Mouse (Mus musculus) liver, embryonic 15.5 days (tissue): Measurements from ENCODE around the gene Asic3. TPM values are rescaled to one million over a fixed set of nuclear protein-coding genes. Genes with fewer than 3 reads are reported as not detected.
A peak's percentile ranks its signal among the peaks of the same experiment; 100 is the strongest.

Source experiments
- ATAC-seq: fragments of 200-750 bp; cut with Nextera tagmentation; 2 replicates; pipeline ENCODE4 v1.8.0; 2017; ENCODE audit warnings: moderate number of reproducible peaks, mild to moderate bottlenecking, moderate library complexity; ENCODE audit not compliant: insufficient read depth
- H3K27ac ChIP-seq: fragments of 300-500 bp; sonication (generic); replicated peaks from 2 replicates; pipeline ENCODE4 v1.5.1; 2015; ENCODE audit warnings: mild to moderate bottlenecking, inconsistent platforms
- H3K27me3 ChIP-seq: fragments of 300-500 bp; sonication (generic); 2 replicates; pipeline ENCODE4 v1.6.1; 2015; ENCODE audit warnings: mild to moderate bottlenecking, inconsistent platforms
- H3K36me3 ChIP-seq: fragments of 300-500 bp; sonication (generic); replicated peaks from 2 replicates; pipeline ENCODE4 v1.6.1; 2015; ENCODE audit warnings: moderate library complexity, mild to moderate bottlenecking, inconsistent platforms
- H3K4me1 ChIP-seq: fragments of 300-500 bp; sonication (generic); replicated peaks from 2 replicates; pipeline ENCODE4 v1.6.1; 2015; ENCODE audit warnings: inconsistent platforms
- H3K4me2 ChIP-seq: fragments of 300-500 bp; sonication (generic); 2 replicates; pipeline ENCODE4 v1.6.1; 2015; ENCODE audit warnings: moderate library complexity, mild to moderate bottlenecking, inconsistent platforms
- H3K4me3 ChIP-seq: fragments of 300-500 bp; sonication (generic); replicated peaks from 2 replicates; pipeline ENCODE4 v1.5.1; 2015; ENCODE audit warnings: mild to moderate bottlenecking, inconsistent platforms
- H3K9ac ChIP-seq: fragments of 300-500 bp; sonication (generic); 2 replicates; pipeline ENCODE4 v1.6.1; 2015; ENCODE audit warnings: moderate library complexity, mild to moderate bottlenecking, inconsistent platforms
- H3K9me3 ChIP-seq: fragments of 300-500 bp; sonication (generic); replicated peaks from 2 replicates; pipeline ENCODE4 v1.6.1; 2016; ENCODE audit warnings: inconsistent platforms
- WGBS: fragments of 180-500 bp; shearing (Covaris S2); methylation state at CpG from one replicate; pipeline ENCODE4 v1.1.7; 2015; ENCODE audit warnings: mixed read lengths; ENCODE audit not compliant: insufficient replicate concordance; 5-methylcytosine and 5-hydroxymethylcytosine counted together
- polyA plus RNA-seq: library from polyadenylated mRNA; unstranded; fragments of >200 nt; fragmentation: Nextera tagmentation; extraction: Ambion mirVana; gene quantifications from 2 replicates; pipeline ENCODE4 v1.2.1, GENCODE M21; 2015

Asic3 gene
- polyA plus RNA-seq, 1 experiment from 2014 or later: not detected

DNA sequence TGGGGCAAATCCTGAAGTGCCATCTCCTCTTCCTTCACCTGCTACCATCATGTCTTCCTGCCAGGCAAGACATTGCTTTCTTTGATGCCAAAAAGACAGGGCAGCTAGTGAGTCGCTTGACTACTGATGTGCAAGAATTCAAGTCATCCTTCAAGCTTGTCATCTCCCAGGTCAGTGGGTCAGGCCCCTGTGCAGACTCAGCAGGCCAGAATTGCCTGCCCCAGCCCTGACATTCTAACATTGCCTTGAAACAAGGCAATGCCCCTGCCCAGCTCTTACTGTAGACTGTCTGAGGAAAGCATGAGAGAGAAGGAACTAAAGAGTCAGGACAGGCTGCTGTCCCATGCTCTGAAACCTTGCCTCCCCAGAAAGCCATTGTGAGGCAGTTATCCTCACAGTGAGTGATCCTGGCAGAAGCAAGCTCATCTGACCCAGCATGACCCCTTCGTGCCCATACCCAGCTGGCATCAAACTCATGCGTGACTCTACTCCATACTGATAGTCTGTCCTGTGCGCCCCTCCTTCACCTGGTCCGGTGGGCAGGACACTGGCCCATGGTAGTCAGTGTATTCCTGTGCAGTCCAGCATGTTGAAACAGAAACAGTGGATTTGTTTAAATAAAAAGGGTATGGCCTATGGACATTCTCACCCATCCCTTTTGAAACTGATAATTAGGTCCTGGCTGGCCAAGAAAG lies 12.1 kb upstream of the Asic3 start:
- Histone ChIP-seq H3K27ac (no peak overlapping the region), H3K4me2 (no peak overlapping the region), H3K4me1 (peaks cover 16% of the 10 kb centered on the region), H3K27me3 (no peaks in the 10 kb centered on the region), H3K9ac (no peak overlapping the region), H3K36me3 (peaks cover 16% of the 10 kb centered on the region), H3K4me3 (no peak overlapping the region), H3K9me3 (no peaks in the 10 kb centered on the region)
- ATAC-seq: no peak
- 82% methylated on average over 5 of the region's 5 CpGs for WGBS

DNA sequence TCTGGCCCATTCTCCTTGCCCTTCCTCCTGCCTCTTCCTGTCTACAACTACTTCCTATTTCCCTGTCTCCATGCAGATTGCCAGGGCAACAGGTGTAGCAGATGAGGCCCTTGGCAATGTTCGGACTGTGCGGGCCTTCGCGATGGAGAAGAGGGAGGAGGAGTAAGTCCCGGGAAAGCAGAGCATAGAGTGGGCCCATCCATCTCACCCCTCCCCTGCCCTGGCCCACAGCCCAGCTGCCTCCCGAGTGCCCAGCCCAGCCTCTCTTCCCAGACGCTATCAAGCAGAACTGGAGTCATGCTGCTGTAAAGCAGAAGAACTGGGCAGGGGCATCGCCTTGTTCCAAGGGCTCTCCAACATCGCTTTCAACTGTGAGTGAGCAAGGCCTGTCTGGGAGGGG lies 11.2 kb upstream of the Asic3 start:
- ATAC-seq: no peak
- Histone ChIP-seq H3K4me2 (no peak overlapping the region), H3K27me3 (no peaks in the 10 kb centered on the region), H3K27ac (no peak overlapping the region), H3K9ac (no peak overlapping the region), H3K9me3 (no peaks in the 10 kb centered on the region), H3K36me3 (peaks cover 16% of the 10 kb centered on the region), H3K4me3 (no peak overlapping the region), H3K4me1 (peaks cover 16% of the 10 kb centered on the region)
- 74% methylated on average over 9 of the region's 9 CpGs for WGBS

DNA sequence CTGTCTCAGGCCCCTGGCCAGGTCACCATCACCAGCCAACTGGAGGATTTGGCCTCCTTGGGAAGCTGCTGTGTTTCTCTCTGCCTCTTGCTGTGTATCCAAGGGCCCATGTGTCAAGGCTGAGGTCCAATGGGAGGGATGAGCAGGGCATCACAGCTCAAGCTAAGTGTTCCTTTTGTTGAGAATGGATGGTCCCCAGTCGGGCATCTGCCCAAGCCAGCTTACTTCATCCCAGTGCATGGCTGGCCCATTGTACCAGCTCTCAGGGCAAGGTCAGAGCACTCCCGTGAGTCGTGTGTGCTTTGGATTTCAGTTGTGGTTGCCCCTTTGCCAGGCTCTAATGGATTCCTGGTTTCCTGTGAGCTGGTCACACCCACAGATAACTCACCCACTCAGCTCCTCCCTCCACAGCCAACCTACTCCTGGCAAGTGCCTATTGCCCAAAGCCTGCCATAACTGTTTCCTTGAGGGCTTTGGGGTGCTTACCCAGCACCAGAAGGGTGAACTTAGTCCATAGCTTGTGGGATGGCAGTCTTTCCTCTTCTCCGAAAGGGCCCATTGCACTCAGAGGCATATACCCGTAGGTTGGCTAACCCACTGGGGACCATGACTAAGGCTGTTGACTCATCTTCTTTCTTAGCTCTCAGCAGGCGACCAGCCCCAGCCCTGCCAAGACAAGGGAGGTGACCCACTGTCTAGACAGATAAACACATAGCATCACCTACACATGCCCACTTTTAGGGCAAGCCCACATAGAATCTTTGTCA lies 8.4 kb upstream of the Asic3 start:
- Histone ChIP-seq H3K4me3 (no peak overlapping the region), H3K9me3 (no peaks in the 10 kb centered on the region), H3K36me3 (peaks cover 16% of the 10 kb centered on the region), H3K9ac (no peak overlapping the region), H3K27ac (no peak overlapping the region), H3K4me2 (no peak overlapping the region), H3K27me3 (no peaks in the 10 kb centered on the region), H3K4me1 (peaks cover 16% of the 10 kb centered on the region)
- 55% methylated on average over 6 of the region's 6 CpGs for WGBS
- no peak for ATAC-seq

DNA sequence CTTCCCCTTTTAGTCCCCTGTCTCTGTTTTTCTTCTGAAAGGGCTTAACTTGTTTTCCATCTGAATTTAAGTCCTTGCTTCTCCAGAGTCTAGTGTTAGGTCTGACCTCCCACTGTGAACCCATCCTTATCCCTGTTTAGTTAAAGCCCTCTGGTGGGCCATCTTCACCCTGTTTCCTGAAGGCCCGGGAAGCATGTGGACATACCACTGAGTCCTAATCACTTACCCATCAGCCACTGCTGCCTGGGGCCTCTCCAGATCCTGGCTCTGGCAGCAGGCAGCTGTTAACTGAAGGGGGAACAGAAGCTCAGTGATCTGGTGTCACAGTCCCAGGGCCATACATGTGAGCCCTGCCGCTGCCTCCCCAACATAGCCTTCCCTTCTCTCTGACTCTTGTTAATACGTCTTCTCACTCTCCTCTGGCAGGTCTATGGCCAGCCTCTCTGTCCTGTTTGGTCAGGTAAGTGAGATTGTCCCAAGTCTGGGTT lies 7.8 kb upstream of the Asic3 start:
- H3K4me2 ChIP-seq: no peak overlapping the region
- no peaks in the 10 kb centered on the region for H3K9me3 ChIP-seq
- no peak for ATAC-seq
- H3K27me3 ChIP-seq: no peaks in the 10 kb centered on the region
- no peak overlapping the region for H3K27ac ChIP-seq
- peaks cover 16% of the 10 kb centered on the region for H3K36me3 ChIP-seq
- H3K4me1 ChIP-seq: peaks cover 16% of the 10 kb centered on the region
- no peak overlapping the region for H3K9ac ChIP-seq
- WGBS: 60% methylated on average over 3 of the region's 3 CpGs
- no peak overlapping the region for H3K4me3 ChIP-seq

DNA sequence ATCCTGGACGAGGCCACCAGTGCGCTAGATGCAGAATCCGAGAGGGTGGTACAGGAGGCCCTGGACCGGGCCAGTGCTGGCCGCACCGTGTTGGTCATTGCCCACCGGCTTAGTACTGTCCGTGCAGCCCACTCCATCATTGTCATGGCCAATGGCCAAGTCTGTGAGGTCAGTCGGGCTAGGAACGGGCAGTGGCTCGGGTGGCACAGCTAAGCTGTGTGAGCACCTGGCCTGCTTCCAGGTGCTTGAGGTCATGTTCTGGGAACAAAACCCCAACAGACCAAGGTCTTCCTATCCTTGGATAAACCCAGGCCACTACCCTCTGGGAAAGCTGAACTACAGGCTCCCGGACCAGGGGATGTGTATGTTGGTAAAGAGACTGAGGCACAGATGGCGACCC lies 4.5 kb upstream of the Asic3 start:
- Histone ChIP-seq H3K27ac (no peak overlapping the region), H3K4me3 (no peak overlapping the region), H3K4me1 (peaks cover 16% of the 10 kb centered on the region), H3K9ac (no peak overlapping the region), H3K4me2 (no peak overlapping the region), H3K27me3 (peaks cover 11% of the 10 kb centered on the region), H3K36me3 (no peaks in the 10 kb centered on the region), H3K9me3 (no peaks in the 10 kb centered on the region)
- no peak for ATAC-seq
- WGBS: 82% methylated on average over 13 of the region's 13 CpGs

DNA sequence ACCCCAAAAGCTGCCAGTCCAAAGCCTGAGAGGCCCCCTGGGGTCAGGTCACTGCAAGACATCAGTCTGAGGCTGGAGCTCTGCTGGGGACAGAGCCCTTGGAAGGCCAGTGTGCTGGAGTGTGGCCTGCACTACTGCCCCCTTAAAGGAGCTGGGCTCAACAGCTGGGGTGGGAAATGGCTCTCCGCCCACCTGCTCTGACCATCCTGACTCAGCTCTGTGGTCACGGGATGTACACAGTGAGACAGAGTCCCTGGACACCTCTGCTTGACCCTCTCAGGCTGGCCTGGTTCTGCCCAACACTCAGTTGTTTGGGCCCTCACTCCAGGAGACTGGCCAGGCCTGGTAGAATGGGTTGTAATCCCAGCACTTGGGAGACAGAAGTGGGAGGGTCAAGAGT lies 3.7 kb upstream of the Asic3 start:
- Histone ChIP-seq H3K9me3 (no peaks in the 10 kb centered on the region), H3K4me2 (no peak overlapping the region), H3K27ac (no peak overlapping the region), H3K27me3 (peaks cover 19% of the 10 kb centered on the region), H3K4me1 (peaks cover 9% of the 10 kb centered on the region), H3K9ac (no peak overlapping the region), H3K4me3 (no peak overlapping the region), H3K36me3 (no peaks in the 10 kb centered on the region)
- ATAC-seq: no peak
- whole genome bisulfite sequencing: 65% methylated on average over 2 of the region's 2 CpGs

DNA sequence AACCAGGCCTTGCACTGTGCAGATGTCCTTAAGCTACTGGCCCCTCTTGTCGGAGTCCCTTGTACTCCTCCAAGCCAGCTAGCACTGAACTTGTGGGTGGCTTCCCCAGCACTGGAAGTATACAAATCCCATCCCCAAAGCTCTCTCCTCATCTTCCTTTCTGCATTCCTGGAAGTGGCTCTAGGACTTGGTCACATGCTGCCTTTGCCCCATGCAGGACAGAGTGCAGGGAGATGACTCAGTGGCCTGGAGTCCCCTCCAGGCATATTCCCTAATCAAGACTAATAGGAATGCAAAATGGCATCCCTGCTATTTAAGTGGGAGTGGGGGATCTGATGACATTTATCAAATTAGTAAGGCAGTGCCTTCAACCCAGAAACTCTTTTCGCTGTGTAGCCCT lies 1.1 kb upstream of the Asic3 start:
- H3K36me3 ChIP-seq: no peaks in the 10 kb centered on the region
- H3K9ac ChIP-seq: no peak overlapping the region
- no peak overlapping the region for H3K4me2 ChIP-seq
- no peak for ATAC-seq
- no peak overlapping the region for H3K4me3 ChIP-seq
- H3K9me3 ChIP-seq: no peaks in the 10 kb centered on the region
- no peaks in the 10 kb centered on the region for H3K4me1 ChIP-seq
- peaks cover 32% of the 10 kb centered on the region for H3K27me3 ChIP-seq
- H3K27ac ChIP-seq: no peak overlapping the region
- whole genome bisulfite sequencing: 56% methylated on average over 2 of the region's 2 CpGs

DNA sequence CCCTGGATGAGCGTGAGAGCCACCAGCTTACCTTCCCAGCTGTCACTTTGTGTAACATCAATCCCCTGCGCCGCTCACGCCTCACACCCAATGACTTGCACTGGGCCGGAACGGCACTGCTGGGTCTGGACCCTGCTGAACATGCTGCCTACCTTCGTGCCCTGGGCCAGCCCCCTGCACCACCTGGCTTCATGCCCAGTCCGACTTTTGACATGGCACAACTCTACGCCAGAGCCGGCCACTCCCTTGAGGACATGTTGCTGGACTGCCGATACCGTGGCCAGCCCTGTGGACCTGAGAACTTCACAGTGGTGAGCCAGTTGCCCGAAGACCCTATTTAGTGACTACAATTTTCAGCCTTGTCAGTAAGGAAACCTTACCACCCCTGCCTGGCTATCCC lies 746 bp downstream of the Asic3 start:
- no peaks in the 10 kb centered on the region for H3K4me1 ChIP-seq
- 76% methylated on average over 13 of the region's 13 CpGs for WGBS
- 0 out of 2 replicates have a peak, but pooled peaks cover 6% of the 10 kb centered on the region for H3K36me3 ChIP-seq
- no peak overlapping the region for H3K4me3 ChIP-seq
- no peak overlapping the region for H3K9ac ChIP-seq
- peaks cover 32% of the 10 kb centered on the region for H3K27me3 ChIP-seq
- H3K9me3 ChIP-seq: no peaks in the 10 kb centered on the region
- H3K27ac ChIP-seq: no peak overlapping the region
- ATAC-seq: no peak
- no peak overlapping the region for H3K4me2 ChIP-seq

DNA sequence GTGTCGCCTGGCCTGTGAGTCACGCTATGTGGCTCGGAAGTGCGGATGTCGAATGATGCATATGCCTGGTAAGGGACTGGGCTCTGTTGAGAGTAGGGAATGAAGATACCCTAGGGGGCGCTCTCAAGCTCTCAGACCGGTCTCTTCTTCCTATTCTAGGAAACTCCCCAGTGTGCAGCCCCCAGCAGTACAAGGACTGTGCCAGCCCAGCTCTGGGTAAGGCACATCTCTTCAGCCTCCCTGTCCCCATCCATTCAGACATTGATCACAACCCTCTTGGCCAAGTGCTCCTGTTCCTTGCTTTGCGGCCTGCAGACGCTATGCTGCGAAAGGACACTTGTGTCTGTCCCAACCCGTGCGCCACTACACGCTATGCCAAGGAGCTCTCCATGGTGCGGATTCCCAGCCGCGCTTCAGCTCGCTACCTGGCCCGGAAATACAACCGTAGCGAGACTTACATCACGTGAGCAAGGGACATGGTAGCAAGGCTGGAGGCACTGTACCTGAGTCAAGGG lies 3.1 kb downstream of the Asic3 start:
- ATAC-seq: peak; percentile 45; the same call in 1 of the 2 replicates
- WGBS: 6% methylated on average over 21 of the region's 21 CpGs
- Histone ChIP-seq H3K27me3 (peaks cover 32% of the 10 kb centered on the region), H3K9ac (no peak overlapping the region), H3K4me3 (no peak overlapping the region), H3K9me3 (no peaks in the 10 kb centered on the region), H3K36me3 (0 out of 2 replicates have a peak, but pooled peaks cover 9% of the 10 kb centered on the region), H3K4me1 (no peaks in the 10 kb centered on the region), H3K4me2 (no peak overlapping the region), H3K27ac (no peak overlapping the region)

DNA sequence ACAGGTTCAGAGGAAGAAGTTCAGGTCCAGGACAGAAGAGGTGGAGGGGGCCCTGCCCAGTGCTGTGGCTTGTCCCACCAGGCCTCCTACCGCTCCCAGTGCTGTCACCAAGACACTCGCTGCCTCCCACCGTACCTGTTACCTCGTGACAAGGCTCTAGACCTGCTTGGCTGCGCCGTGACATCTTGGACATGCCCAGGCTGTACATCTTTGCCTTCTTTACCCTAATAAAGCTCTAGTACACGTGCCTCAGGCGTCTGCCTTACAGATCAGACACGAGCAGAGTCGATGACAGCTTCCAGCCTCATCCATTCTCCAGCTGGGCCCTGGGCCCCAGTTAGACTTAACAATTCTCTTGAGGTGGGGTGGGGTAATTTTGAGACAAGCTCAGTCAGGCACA lies 4.4 kb downstream of the Asic3 start:
- Histone ChIP-seq H3K9ac (no peak overlapping the region), H3K4me2 (no peak overlapping the region), H3K4me3 (no peak overlapping the region), H3K4me1 (peaks cover 2% of the 10 kb centered on the region), H3K27me3 (peaks cover 32% of the 10 kb centered on the region), H3K27ac (no peak overlapping the region), H3K9me3 (no peaks in the 10 kb centered on the region), H3K36me3 (0 out of 2 replicates have a peak, but pooled peaks cover 9% of the 10 kb centered on the region)
- no peak for ATAC-seq
- WGBS: 80% methylated on average over 10 of the region's 10 CpGs

DNA sequence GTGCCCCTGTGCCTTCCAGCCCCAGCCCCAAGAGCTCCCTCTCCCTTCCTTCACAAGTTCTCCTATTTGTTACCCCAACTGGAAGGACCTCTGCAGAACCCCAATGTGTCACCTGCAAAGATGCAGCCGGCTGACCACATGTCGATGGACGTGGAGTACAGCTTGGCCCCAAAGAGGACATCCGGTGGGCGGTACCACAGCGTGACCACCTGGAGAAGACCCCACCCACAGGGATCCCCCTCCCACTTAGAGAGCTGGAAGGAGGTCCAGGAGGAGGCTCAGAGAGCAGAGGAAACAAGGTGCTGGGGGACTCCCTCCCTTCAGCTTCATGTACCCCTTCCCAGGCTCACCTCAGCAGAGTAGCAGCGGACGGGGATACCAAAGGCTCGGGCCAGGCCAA lies 7.2 kb downstream of the Asic3 start:
- 0 out of 2 replicates have a peak, but pooled peaks cover 9% of the 10 kb centered on the region for H3K36me3 ChIP-seq
- no peak overlapping the region for H3K4me3 ChIP-seq
- H3K4me1 ChIP-seq: peaks cover 19% of the 10 kb centered on the region
- no peak overlapping the region for H3K27ac ChIP-seq
- H3K9me3 ChIP-seq: no peaks in the 10 kb centered on the region
- H3K9ac ChIP-seq: no peak overlapping the region
- no peak overlapping the region for H3K4me2 ChIP-seq
- WGBS: 78% methylated on average over 9 of the region's 9 CpGs
- 0 out of 2 replicates have a peak, but pooled peaks cover 6% of the 10 kb centered on the region for H3K27me3 ChIP-seq
- no peak for ATAC-seq
